Mouse (Mus musculus): ENCODE data around the gene Gm4985. TPM values are rescaled to one million over a fixed set of nuclear protein-coding genes. Genes with fewer than 3 reads are reported as not detected.
"Not testable (repeated sequence)": the region's sequence is repeated elsewhere in the genome, so short reads cannot be mapped to it uniquely, and the experiment has no call there.

Gm4985 gene
- polyA plus RNA-seq (2016; fragmentation: Nextera tagmentation; extraction: Ambion mirVana): not detected in 2 replicates

DNA sequence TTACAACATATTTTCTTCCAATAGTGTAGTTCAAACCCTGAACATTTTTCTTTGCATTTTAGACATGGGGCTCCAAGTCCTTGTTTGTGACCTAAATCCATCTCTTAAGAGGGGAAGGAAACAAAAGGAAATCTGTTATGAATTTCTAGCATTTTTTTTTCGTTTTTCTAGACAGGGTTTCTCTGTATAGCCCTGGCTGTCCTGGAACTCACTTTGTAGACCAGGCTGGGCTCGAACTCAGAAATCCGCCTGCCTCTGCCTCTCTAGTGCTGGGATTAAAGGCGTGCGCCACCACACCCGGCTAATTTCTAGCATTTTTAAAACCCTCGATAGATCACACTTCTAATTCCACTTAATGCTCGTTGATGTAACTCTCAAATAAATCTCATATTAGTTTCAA is at the start of gene Gm4985:
Gene Gm4985, minus strand, starts transcription at position 101 of the 400 bp plus-strand sequence.
- H3K4me2 ChIP-seq (replicated peaks); H3K9ac ChIP-seq; H3K27ac ChIP-seq; H3K36me3 ChIP-seq; H3K9me3 ChIP-seq; H3K27me3 ChIP-seq (replicated peaks); H3K4me1 ChIP-seq; ATAC-seq (ENCODE audit: low FRiP score, low read depth); H3K4me3 ChIP-seq: not testable (repeated sequence)
- WGBS: 83% methylated on average over 8 of the region's 8 CpGs

GRCm38 (mm10) chrX:23954161-23954560 is 4.6 kb downstream of the Gm4985 start:
- H3K36me3 ChIP-seq: no peaks in the 10 kb centered on the region
- no peaks in the 10 kb centered on the region for H3K4me1 ChIP-seq
- H3K27ac ChIP-seq: no peak overlapping the region
- no peaks in the 10 kb centered on the region for H3K9me3 ChIP-seq
- no peak for ATAC-seq (ENCODE audit: low FRiP score, low read depth)
- H3K27me3 ChIP-seq (replicated peaks): no peaks in the 10 kb centered on the region
- no peak overlapping the region for H3K4me3 ChIP-seq
- no peak overlapping the region for H3K4me2 ChIP-seq (replicated peaks)
- 63% methylated on average over 2 of the region's 2 CpGs for WGBS
- H3K9ac ChIP-seq: no peak overlapping the region

Small RNA genes within 50 kb of the gene (microRNA-seq; reads per million reads assigned to microRNA genes)
- gene Gm25299: not detected

Other genes with a start within 250 kb of the Gm4985 start
- gene Gm4907, start 76.4 kb downstream of the Gm4985 start, polyA plus RNA-seq (2016; fragmentation: Nextera tagmentation; extraction: Ambion mirVana): not detected in 2 replicates

Data from neural tube, embryonic 12.5 days (tissue).